Mouse (Mus musculus) liver, embryonic 15.5 days (tissue): Measurements from ENCODE around the gene Dock10. TPM values are rescaled to one million over a fixed set of nuclear protein-coding genes. Genes with fewer than 3 reads are reported as not detected.
A peak's percentile ranks its signal among the peaks of the same experiment; 100 is the strongest.
"Not testable (repeated sequence)": the region's sequence is repeated elsewhere in the genome, so short reads cannot be mapped to it uniquely, and the experiment has no call there.

Experiments
- ATAC-seq: fragments of 200-750 bp; cut with Nextera tagmentation; 2 replicates; pipeline ENCODE4 v1.8.0; 2017; ENCODE audit warnings: moderate number of reproducible peaks, mild to moderate bottlenecking, moderate library complexity; ENCODE audit not compliant: insufficient read depth
- H3K27ac ChIP-seq: fragments of 300-500 bp; sonication (generic); replicated peaks from 2 replicates; pipeline ENCODE4 v1.5.1; 2015; ENCODE audit warnings: mild to moderate bottlenecking, inconsistent platforms
- H3K27me3 ChIP-seq: fragments of 300-500 bp; sonication (generic); 2 replicates; pipeline ENCODE4 v1.6.1; 2015; ENCODE audit warnings: mild to moderate bottlenecking, inconsistent platforms
- H3K36me3 ChIP-seq: fragments of 300-500 bp; sonication (generic); replicated peaks from 2 replicates; pipeline ENCODE4 v1.6.1; 2015; ENCODE audit warnings: moderate library complexity, mild to moderate bottlenecking, inconsistent platforms
- H3K4me1 ChIP-seq: fragments of 300-500 bp; sonication (generic); replicated peaks from 2 replicates; pipeline ENCODE4 v1.6.1; 2015; ENCODE audit warnings: inconsistent platforms
- H3K4me2 ChIP-seq: fragments of 300-500 bp; sonication (generic); 2 replicates; pipeline ENCODE4 v1.6.1; 2015; ENCODE audit warnings: moderate library complexity, mild to moderate bottlenecking, inconsistent platforms
- H3K4me3 ChIP-seq: fragments of 300-500 bp; sonication (generic); replicated peaks from 2 replicates; pipeline ENCODE4 v1.5.1; 2015; ENCODE audit warnings: mild to moderate bottlenecking, inconsistent platforms
- H3K9ac ChIP-seq: fragments of 300-500 bp; sonication (generic); 2 replicates; pipeline ENCODE4 v1.6.1; 2015; ENCODE audit warnings: moderate library complexity, mild to moderate bottlenecking, inconsistent platforms
- H3K9me3 ChIP-seq: fragments of 300-500 bp; sonication (generic); replicated peaks from 2 replicates; pipeline ENCODE4 v1.6.1; 2016; ENCODE audit warnings: inconsistent platforms
- WGBS: fragments of 180-500 bp; shearing (Covaris S2); methylation state at CpG from one replicate; pipeline ENCODE4 v1.1.7; 2015; ENCODE audit warnings: mixed read lengths; ENCODE audit not compliant: insufficient replicate concordance; 5-methylcytosine and 5-hydroxymethylcytosine counted together
- polyA plus RNA-seq: library from polyadenylated mRNA; unstranded; fragments of >200 nt; fragmentation: Nextera tagmentation; extraction: Ambion mirVana; gene quantifications from 2 replicates; pipeline ENCODE4 v1.2.1, GENCODE M21; 2015

Gene Dock10
- polyA plus RNA-seq, 1 experiment from 2014 or later, result 3.8 TPM

- peaks cover 30% of the 10 kb centered on the region for H3K27me3 ChIP-seq
- no peak overlapping the region for H3K9ac ChIP-seq
- no peaks in the 10 kb centered on the region for H3K36me3 ChIP-seq
- H3K9me3 ChIP-seq, result no peaks in the 10 kb centered on the region
- peaks cover 3% of the 10 kb centered on the region; the same call in 1 of the 2 replicates for H3K4me1 ChIP-seq
- no peak overlapping the region for H3K4me3 ChIP-seq
- WGBS, result 15% methylated on average over 2 of the region's 2 CpGs
- 0 out of 2 replicates have a peak overlapping the region, but pooled peaks have one; percentile 69 for H3K4me2 ChIP-seq
- no peak overlapping the region for H3K27ac ChIP-seq
- ATAC-seq, result no peak
Measured at GRCm38 (mm10) chr1:80756060-80756439, 2.3 kb downstream of the Dock10 start.

GRCm38 (mm10) chr1:80755296-80756059, 2.8 kb downstream of the Dock10 start:
- ATAC-seq, result no peak
- H3K4me3 ChIP-seq, result no peak overlapping the region
- WGBS, result 33% methylated on average over 7 of the region's 7 CpGs
- H3K9ac ChIP-seq, result no peak overlapping the region
- H3K27me3 ChIP-seq, result peaks cover 30% of the 10 kb centered on the region
- no peak overlapping the region for H3K27ac ChIP-seq
- no peaks in the 10 kb centered on the region for H3K36me3 ChIP-seq
- no peak overlapping the region for H3K4me2 ChIP-seq
- H3K4me1 ChIP-seq, result peaks cover 3% of the 10 kb centered on the region; the same call in 1 of the 2 replicates
- H3K9me3 ChIP-seq, result no peaks in the 10 kb centered on the region

GRCm38 (mm10) chr1:80749122-80749521, 9.2 kb downstream of the Dock10 start:
- not testable (repeated sequence) for H3K4me3 ChIP-seq, H3K27me3 ChIP-seq, H3K27ac ChIP-seq, H3K4me1 ChIP-seq, H3K4me2 ChIP-seq, H3K9me3 ChIP-seq, H3K36me3 ChIP-seq, H3K9ac ChIP-seq, ATAC-seq
- 69% methylated on average over 2 of the region's 2 CpGs for WGBS

GRCm38 (mm10) chr1:80746691-80747463, 11.4 kb downstream of the Dock10 start:
- Histone ChIP-seq H3K36me3 (no peaks in the 10 kb centered on the region), H3K27me3 (no peaks in the 10 kb centered on the region), H3K4me3 (no peak overlapping the region), H3K4me1 (no peaks in the 10 kb centered on the region), H3K27ac (no peak overlapping the region), H3K9me3 (no peaks in the 10 kb centered on the region), H3K9ac (no peak overlapping the region), H3K4me2 (no peak overlapping the region)
- no peak for ATAC-seq
- WGBS, result 23% methylated on average over 2 of the region's 2 CpGs

- Histone ChIP-seq H3K36me3 (no peaks in the 10 kb centered on the region), H3K27me3 (no peaks in the 10 kb centered on the region), H3K4me2 (no peak overlapping the region), H3K4me3 (no peak overlapping the region), H3K27ac (no peak overlapping the region), H3K9ac (no peak overlapping the region), H3K9me3 (no peaks in the 10 kb centered on the region), H3K4me1 (no peaks in the 10 kb centered on the region)
- no peak for ATAC-seq
- WGBS, result 29% methylated on average over 6 of the region's 6 CpGs
Measured at GRCm38 (mm10) chr1:80746195-80746594, 12.1 kb downstream of the Dock10 start.

GRCm38 (mm10) chr1:80739472-80739871, 18.9 kb downstream of the Dock10 start:
- Histone ChIP-seq H3K4me3 (no peak overlapping the region), H3K27me3 (no peaks in the 10 kb centered on the region), H3K27ac (no peak overlapping the region), H3K4me2 (no peak overlapping the region), H3K36me3 (no peaks in the 10 kb centered on the region), H3K4me1 (no peaks in the 10 kb centered on the region), H3K9ac (no peak overlapping the region), H3K9me3 (no peaks in the 10 kb centered on the region)
- WGBS, result 50% methylated on average over 1 of the region's 1 CpGs
- no peak for ATAC-seq

- H3K27ac ChIP-seq, result no peak overlapping the region
- 52% methylated on average over 5 of the region's 5 CpGs for WGBS
- no peak overlapping the region for H3K4me2 ChIP-seq
- no peak overlapping the region for H3K9ac ChIP-seq
- H3K4me3 ChIP-seq, result no peak overlapping the region
- no peaks in the 10 kb centered on the region for H3K27me3 ChIP-seq
- no peaks in the 10 kb centered on the region for H3K4me1 ChIP-seq
- H3K36me3 ChIP-seq, result no peaks in the 10 kb centered on the region
- H3K9me3 ChIP-seq, result no peaks in the 10 kb centered on the region
- no peak for ATAC-seq
Measured at GRCm38 (mm10) chr1:80737812-80738391, 20.4 kb downstream of the Dock10 start.

- H3K27me3 ChIP-seq, result no peaks in the 10 kb centered on the region
- 60% methylated on average over 5 of the region's 5 CpGs for WGBS
- no peak overlapping the region for H3K27ac ChIP-seq
- H3K4me3 ChIP-seq, result no peak overlapping the region
- no peak for ATAC-seq
- H3K4me2 ChIP-seq, result no peak overlapping the region
- H3K4me1 ChIP-seq, result no peaks in the 10 kb centered on the region
- no peaks in the 10 kb centered on the region for H3K36me3 ChIP-seq
- H3K9me3 ChIP-seq, result no peaks in the 10 kb centered on the region
- no peak overlapping the region for H3K9ac ChIP-seq
Measured at GRCm38 (mm10) chr1:80730582-80730981, 27.7 kb downstream of the Dock10 start.

- no peak overlapping the region for H3K27ac ChIP-seq
- H3K4me2 ChIP-seq, result no peak overlapping the region
- no peaks in the 10 kb centered on the region for H3K9me3 ChIP-seq
- H3K36me3 ChIP-seq, result no peaks in the 10 kb centered on the region
- H3K4me1 ChIP-seq, result no peaks in the 10 kb centered on the region
- no peak overlapping the region for H3K4me3 ChIP-seq
- ATAC-seq, result no peak
- no peaks in the 10 kb centered on the region for H3K27me3 ChIP-seq
- 58% methylated on average over 4 of the region's 4 CpGs for WGBS
- H3K9ac ChIP-seq, result no peak overlapping the region
Measured at GRCm38 (mm10) chr1:80730174-80730573, 28.2 kb downstream of the Dock10 start.

- ATAC-seq, result no peak
- Histone ChIP-seq H3K4me2 (no peak overlapping the region), H3K9ac (no peak overlapping the region), H3K27ac (no peak overlapping the region), H3K4me3 (no peak overlapping the region), H3K4me1 (no peaks in the 10 kb centered on the region), H3K27me3 (no peaks in the 10 kb centered on the region), H3K36me3 (no peaks in the 10 kb centered on the region), H3K9me3 (no peaks in the 10 kb centered on the region)
- 50% methylated on average over 1 of the region's 1 CpGs for WGBS
Measured at GRCm38 (mm10) chr1:80728183-80728582, 30.1 kb downstream of the Dock10 start.

GRCm38 (mm10) chr1:80727403-80727802, 30.9 kb downstream of the Dock10 start:
- no peak overlapping the region for H3K4me2 ChIP-seq
- no peak for ATAC-seq
- WGBS, result 69% methylated on average over 4 of the region's 4 CpGs
- no peaks in the 10 kb centered on the region for H3K27me3 ChIP-seq
- H3K4me3 ChIP-seq, result no peak overlapping the region
- H3K9ac ChIP-seq, result no peak overlapping the region
- no peaks in the 10 kb centered on the region for H3K9me3 ChIP-seq
- no peaks in the 10 kb centered on the region for H3K36me3 ChIP-seq
- no peak overlapping the region for H3K27ac ChIP-seq
- H3K4me1 ChIP-seq, result no peaks in the 10 kb centered on the region
